Mouse (Mus musculus) midbrain, embryonic 12.5 days (tissue): Measurements from ENCODE around the gene Celf1. TPM values are rescaled to one million over a fixed set of nuclear protein-coding genes. Genes with fewer than 3 reads are reported as not detected.
"Not testable (repeated sequence)": the region's sequence is repeated elsewhere in the genome, so short reads cannot be mapped to it uniquely, and the experiment has no call there.

Source experiments
- ATAC-seq: fragments of 200-750 bp; cut with Nextera tagmentation; 2 replicates; pipeline ENCODE4 v1.8.0; 2017; ENCODE audit warnings: low read depth, moderate TSS enrichment, moderate library complexity; ENCODE audit not compliant: low FRiP score
- H3K27ac ChIP-seq: fragments of 300-500 bp; sonication (generic); replicated peaks from 2 replicates; pipeline ENCODE4 v1.5.1; 2016; ENCODE audit warnings: mild to moderate bottlenecking
- H3K27me3 ChIP-seq: fragments of 300-500 bp; sonication (generic); 2 replicates; pipeline ENCODE4 v1.6.1; 2016; ENCODE audit warnings: mild to moderate bottlenecking
- H3K36me3 ChIP-seq: fragments of 300-500 bp; sonication (generic); 2 replicates; pipeline ENCODE4 v1.6.1; 2016
- H3K4me1 ChIP-seq: fragments of 300-500 bp; sonication (generic); 2 replicates; pipeline ENCODE4 v1.6.1; 2016
- H3K4me2 ChIP-seq: fragments of 300-500 bp; sonication (generic); replicated peaks from 2 replicates; pipeline ENCODE4 v1.6.1; 2016; ENCODE audit warnings: mild to moderate bottlenecking, moderate library complexity
- H3K4me3 ChIP-seq: fragments of 300-500 bp; sonication (generic); 2 replicates; pipeline ENCODE4 v1.5.1; 2016; ENCODE audit warnings: mild to moderate bottlenecking
- H3K9ac ChIP-seq: fragments of 300-500 bp; sonication (generic); replicated peaks from 2 replicates; pipeline ENCODE4 v1.6.1; 2016; ENCODE audit warnings: mild to moderate bottlenecking, moderate library complexity
- H3K9me3 ChIP-seq: fragments of 300-500 bp; sonication (generic); 2 replicates; pipeline ENCODE4 v1.6.1; 2016; ENCODE audit warnings: mild to moderate bottlenecking
- WGBS: fragments of 180-500 bp; shearing (Covaris S2); methylation state at CpG from one replicate; pipeline ENCODE4 v1.1.7; 2016; 5-methylcytosine and 5-hydroxymethylcytosine counted together
- polyA plus RNA-seq: library from polyadenylated mRNA; unstranded; fragments of >200 nt; fragmentation: Nextera tagmentation; extraction: Ambion mirVana; gene quantifications from 2 replicates; pipeline ENCODE4 v1.2.1, GENCODE M21; 2016

The Celf1 gene
- polyA plus RNA-seq, 1 experiment from 2014 or later = 167 TPM

DNA sequence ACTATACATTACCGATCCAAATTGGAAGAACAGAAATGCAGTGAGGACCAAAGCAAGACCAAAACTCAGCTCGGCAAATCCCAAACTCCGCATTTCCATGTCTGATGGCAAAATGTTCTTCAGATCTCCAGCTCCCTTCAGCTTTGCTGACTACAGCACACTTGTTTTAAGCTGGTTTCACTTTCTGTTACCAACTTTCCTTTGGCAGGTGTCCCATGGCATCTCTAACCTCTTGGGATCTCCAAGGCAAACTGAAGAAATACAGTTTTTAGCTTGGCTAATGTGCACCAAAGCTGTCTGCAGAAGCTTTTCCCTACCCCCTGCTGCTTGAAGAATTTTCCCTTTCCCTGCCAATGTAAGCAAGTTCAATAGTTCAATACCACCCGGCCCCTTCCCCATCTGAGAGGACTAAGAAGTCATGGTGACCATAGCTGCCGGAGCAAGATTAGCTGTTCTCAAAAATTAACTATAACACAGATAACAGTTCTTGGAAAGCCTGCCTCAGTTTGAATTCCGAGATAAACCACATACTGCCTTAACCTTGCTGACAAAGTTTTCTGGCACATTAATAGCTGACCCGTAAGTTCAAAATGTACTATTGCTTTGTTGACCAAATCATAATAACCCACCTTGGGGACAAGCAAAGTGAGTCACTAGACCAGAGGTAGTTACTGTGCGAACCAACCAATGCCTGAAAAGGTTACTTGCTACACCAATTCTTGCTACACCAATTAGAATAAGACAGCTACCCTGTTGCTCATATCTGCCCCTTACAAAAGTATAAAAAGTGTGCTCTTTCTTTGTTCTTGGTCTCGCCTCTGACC is 87.4 kb downstream of the Celf1 start:
- WGBS = 87% methylated on average over 9 of the region's 9 CpGs
- ATAC-seq = no peak
- H3K27ac ChIP-seq = no peak overlapping the region
- H3K27me3 ChIP-seq = no peaks in the 10 kb centered on the region
- no peak overlapping the region for H3K4me3 ChIP-seq
- H3K9ac ChIP-seq = no peak overlapping the region
- H3K9me3 ChIP-seq = no peaks in the 10 kb centered on the region
- no peaks in the 10 kb centered on the region for H3K4me1 ChIP-seq
- H3K36me3 ChIP-seq = no peaks in the 10 kb centered on the region
- no peak overlapping the region for H3K4me2 ChIP-seq

DNA sequence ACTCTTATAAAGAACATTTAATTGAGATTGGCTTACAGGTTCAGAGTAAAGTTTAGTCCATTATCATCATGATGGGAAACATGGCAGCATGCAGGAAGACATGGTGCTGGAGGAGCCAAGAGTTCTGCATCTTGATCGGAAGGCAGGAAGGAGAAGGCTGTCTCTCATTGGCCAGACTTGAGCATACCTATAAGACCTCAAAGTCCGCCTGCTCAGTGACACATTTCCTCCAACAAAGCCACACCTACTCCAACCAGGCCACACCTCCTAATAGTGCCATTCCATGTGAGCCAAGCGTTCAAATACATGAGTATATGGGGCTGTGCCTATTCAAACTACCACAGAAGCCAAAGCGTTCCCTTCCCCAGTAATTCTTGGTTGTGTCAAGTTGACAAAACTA is 91.0 kb downstream of the Celf1 start:
- no peak overlapping the region for H3K4me2 ChIP-seq
- ATAC-seq = no peak
- H3K4me3 ChIP-seq = no peak overlapping the region
- H3K36me3 ChIP-seq = no peaks in the 10 kb centered on the region
- no peak overlapping the region for H3K27ac ChIP-seq
- H3K9ac ChIP-seq = no peak overlapping the region
- no peaks in the 10 kb centered on the region for H3K9me3 ChIP-seq
- WGBS = 87% methylated on average over 4 of the region's 4 CpGs
- H3K27me3 ChIP-seq = no peaks in the 10 kb centered on the region
- H3K4me1 ChIP-seq = no peaks in the 10 kb centered on the region

DNA sequence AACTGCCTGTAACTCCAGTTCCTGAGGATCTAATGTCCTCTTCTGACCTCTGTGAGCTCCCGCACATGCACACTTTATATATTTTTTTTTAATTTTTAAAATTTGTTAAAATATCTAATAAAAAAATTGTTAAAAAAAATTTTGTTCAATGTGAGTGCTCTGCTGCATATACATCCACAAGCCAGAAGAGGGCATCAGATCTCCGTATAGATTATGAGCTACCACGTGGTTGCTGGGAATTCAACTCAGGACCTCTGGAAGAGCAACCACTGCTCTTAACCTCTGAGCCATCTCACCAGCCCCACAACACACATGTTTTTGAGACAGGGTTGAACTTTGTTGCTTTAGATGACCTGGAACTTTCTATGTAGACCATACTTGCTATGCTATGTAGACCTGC is 92.8 kb downstream of the Celf1 start:
- Histone ChIP-seq H3K9me3 (no peaks in the 10 kb centered on the region), H3K27me3 (no peaks in the 10 kb centered on the region), H3K4me1 (no peaks in the 10 kb centered on the region), H3K4me3 (no peak overlapping the region), H3K9ac (no peak overlapping the region), H3K27ac (no peak overlapping the region), H3K4me2 (no peak overlapping the region), H3K36me3 (no peaks in the 10 kb centered on the region)
- WGBS = 14% methylated on average over 3 of the region's 3 CpGs
- no peak for ATAC-seq

DNA sequence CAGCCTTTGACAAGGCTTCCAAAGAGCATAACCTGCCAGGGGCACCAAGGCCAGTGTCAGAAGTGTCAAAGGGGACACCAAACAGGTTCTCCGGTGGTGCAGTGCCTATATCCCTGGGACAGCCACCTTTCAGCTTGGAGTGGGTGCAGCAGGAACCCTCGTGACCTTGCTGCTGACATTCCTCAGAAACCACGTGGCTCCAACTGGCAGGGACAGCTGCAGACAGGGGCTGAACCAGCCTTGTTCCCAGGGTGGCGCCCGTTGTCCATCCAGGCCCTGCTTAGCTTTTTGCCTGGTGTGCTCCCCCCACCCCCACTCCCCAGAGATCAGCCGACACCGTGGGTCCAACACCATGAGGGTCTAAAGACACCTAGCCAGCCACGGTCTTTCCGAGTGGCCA is 95.2 kb downstream of the Celf1 start, which contains the start of gene Rapsn:
Gene Rapsn, plus strand, starts transcription at position 236 of the 400 bp plus-strand sequence.
- Histone ChIP-seq H3K27me3 (no peaks in the 10 kb centered on the region), H3K9me3 (no peaks in the 10 kb centered on the region), H3K4me2 (no peak within 1 kb of the TSS), H3K36me3 (no peaks in the 10 kb centered on the region), H3K4me1 (no peaks in the 10 kb centered on the region), H3K9ac (no peak within 1 kb of the TSS), H3K27ac (no peak within 1 kb of the TSS), H3K4me3 (no peak within 1 kb of the TSS)
- 72% methylated on average over 9 of the region's 9 CpGs for WGBS
- no peak for ATAC-seq

DNA sequence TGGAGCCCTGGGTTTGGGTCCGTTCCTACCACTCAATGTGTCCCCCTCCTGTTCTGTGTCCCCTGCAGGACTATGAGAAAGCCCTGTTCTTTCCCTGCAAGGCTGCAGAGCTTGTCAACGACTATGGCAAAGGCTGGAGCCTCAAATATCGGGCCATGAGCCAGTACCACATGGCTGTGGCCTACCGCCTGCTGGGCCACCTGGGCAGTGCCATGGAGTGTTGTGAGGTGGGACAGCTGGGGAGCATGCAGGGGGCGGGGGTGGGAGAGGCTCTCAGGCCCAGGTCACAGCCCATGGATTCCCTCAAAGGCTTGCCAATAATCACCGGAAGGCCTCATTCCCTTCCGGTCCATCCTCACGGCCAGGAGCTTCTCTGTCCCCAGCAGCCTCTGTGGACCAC is 101.6 kb downstream of the Celf1 start:
- Histone ChIP-seq H3K36me3 (no peaks in the 10 kb centered on the region), H3K4me3 (no peak overlapping the region), H3K27ac (no peak overlapping the region), H3K9ac (no peak overlapping the region), H3K9me3 (no peaks in the 10 kb centered on the region), H3K4me2 (no peak overlapping the region), H3K4me1 (no peaks in the 10 kb centered on the region; the same call in 1 of the 2 replicates), H3K27me3 (no peaks in the 10 kb centered on the region)
- WGBS = 74% methylated on average over 8 of the region's 8 CpGs
- ATAC-seq = no peak

DNA sequence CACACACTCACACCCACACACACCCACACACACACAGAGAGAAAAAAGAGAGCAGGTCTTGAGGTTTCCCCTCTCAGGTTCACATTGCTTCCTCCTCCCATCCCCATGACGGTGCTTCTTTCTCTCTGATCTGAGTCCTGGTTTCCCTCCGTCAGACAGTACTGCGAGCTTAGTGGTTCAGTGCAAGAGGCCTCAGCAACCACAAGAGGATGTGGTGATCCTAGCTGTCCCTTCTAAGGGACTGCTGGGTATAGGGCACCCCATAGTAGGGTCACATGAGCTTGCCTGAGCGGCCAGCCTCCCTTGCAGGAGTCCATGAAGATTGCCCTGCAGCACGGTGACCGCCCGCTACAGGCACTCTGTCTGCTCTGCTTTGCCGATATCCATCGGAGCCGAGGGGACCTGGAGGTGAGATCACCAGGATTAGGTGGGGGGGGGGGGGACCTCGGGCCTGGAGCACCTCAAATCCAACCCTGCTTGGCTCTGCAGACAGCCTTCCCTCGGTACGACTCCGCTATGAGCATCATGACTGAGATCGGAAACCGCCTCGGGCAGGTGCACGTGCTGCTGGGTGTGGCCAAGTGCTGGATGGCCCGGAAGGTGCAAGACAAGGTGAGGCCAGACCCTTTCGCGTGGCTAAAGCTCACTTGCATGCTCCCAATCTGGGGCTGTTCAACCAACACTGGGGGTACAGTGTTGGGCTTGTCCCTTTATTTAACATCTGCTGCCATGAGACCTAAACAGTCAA is 102.6 kb downstream of the Celf1 start:
- no peaks in the 10 kb centered on the region for H3K36me3 ChIP-seq
- H3K4me3 ChIP-seq = no peak overlapping the region
- ATAC-seq = no peak
- no peaks in the 10 kb centered on the region for H3K27me3 ChIP-seq
- no peak overlapping the region for H3K27ac ChIP-seq
- H3K9ac ChIP-seq = no peak overlapping the region
- H3K9me3 ChIP-seq = no peaks in the 10 kb centered on the region
- H3K4me1 ChIP-seq = no peaks in the 10 kb centered on the region; the same call in 1 of the 2 replicates
- H3K4me2 ChIP-seq = no peak overlapping the region
- 71% methylated on average over 21 of the region's 21 CpGs for WGBS

DNA sequence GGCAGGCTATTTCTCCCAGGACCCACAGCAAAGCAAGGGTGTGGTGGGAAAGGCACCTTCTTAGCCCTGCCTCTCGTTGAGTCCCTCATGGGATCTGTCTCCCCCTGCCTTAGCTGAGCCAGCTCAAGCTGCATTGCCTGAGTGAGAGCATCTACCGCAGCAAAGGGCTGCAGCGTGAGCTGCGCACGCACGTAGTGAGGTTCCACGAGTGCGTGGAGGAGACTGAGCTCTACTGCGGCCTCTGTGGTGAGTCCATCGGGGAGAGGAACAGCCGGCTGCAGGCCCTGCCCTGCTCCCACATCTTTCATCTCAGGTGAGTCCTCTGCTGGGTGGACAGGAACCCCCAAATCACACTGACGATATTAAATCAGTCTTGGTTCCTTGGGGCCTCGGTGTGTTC is 104.5 kb downstream of the Celf1 start:
- no peaks in the 10 kb centered on the region for H3K9me3 ChIP-seq
- no peak overlapping the region for H3K4me2 ChIP-seq
- no peaks in the 10 kb centered on the region; the same call in 1 of the 2 replicates for H3K4me1 ChIP-seq
- no peaks in the 10 kb centered on the region for H3K36me3 ChIP-seq
- H3K4me3 ChIP-seq = no peak overlapping the region
- no peak overlapping the region for H3K27ac ChIP-seq
- no peaks in the 10 kb centered on the region for H3K27me3 ChIP-seq
- H3K9ac ChIP-seq = no peak overlapping the region
- no peak for ATAC-seq
- WGBS = 86% methylated on average over 13 of the region's 13 CpGs

DNA sequence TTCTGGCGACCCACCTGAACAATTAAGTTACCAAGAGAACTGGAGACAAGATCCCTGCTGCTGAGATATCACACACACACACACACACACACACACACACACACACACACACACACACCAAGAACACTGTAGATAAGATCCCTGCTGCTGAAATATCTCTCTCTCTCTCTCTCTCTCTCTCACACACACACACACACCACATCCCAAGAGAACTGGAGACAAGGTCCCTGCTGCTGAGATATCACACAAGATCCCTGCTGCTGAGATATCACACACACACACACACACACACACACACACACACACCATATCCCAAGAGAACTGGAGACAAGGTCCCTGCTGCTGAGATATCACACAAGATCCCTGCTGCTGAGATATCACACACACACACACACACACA is 105.6 kb downstream of the Celf1 start:
- not testable (repeated sequence) for H3K27ac ChIP-seq, H3K9ac ChIP-seq, H3K4me2 ChIP-seq, H3K9me3 ChIP-seq, H3K4me3 ChIP-seq, H3K27me3 ChIP-seq, ATAC-seq, H3K4me1 ChIP-seq, H3K36me3 ChIP-seq
- WGBS = 84% methylated on average over 1 of the region's 1 CpGs

DNA sequence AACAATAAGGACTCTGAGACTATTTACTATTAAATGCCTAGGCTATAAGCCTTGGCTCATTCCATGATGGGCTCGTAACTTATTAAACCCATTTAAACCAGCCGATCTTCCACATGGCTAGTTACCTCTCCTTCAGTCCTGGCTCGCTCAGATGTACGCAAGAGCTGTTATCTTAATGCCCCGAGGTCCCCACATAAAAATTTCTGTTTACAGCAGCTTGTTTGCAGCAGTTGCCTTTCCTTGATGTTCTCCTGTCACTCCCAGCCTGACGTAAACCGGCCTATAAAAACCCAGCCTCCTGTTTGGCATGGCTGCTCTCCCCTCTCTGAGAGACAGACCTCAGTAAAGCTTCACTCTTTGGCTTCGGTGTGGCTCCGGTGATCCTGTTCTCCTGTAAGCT is 107.2 kb downstream of the Celf1 start:
- peaks cover 4% of the 10 kb centered on the region for H3K36me3 ChIP-seq
- ATAC-seq = no peak
- no peak overlapping the region for H3K9ac ChIP-seq
- H3K4me3 ChIP-seq = no peak overlapping the region
- H3K4me1 ChIP-seq = no peaks in the 10 kb centered on the region
- WGBS = 82% methylated on average over 9 of the region's 9 CpGs
- H3K27me3 ChIP-seq = no peaks in the 10 kb centered on the region
- no peak overlapping the region for H3K4me2 ChIP-seq
- H3K27ac ChIP-seq = no peak overlapping the region
- H3K9me3 ChIP-seq = no peaks in the 10 kb centered on the region

DNA sequence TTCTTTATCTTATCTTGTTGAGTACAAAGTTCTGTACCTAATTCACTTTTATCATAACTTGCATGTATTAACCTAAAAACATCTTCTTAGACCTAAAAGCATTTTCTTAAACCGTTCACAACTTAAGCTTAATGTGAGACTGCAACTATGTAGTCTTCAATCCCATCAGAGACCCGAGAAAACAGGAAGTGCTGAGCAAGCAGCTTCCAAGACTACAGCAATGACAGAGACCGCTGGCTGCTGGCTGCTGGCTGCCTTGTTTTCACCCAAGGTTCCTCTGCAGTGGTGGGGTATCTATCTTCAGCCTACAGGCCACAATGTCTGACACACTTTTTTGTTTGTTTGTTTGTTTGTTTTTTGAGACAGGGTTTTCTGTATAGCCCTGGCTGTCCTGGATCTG is 111.7 kb downstream of the Celf1 start:
- Histone ChIP-seq H3K9me3 (no peaks in the 10 kb centered on the region), H3K4me1 (peaks cover 16% of the 10 kb centered on the region), H3K4me2 (no peak overlapping the region), H3K9ac (no peak overlapping the region), H3K27ac (no peak overlapping the region), H3K4me3 (no peak overlapping the region), H3K27me3 (no peaks in the 10 kb centered on the region), H3K36me3 (peaks cover 21% of the 10 kb centered on the region)
- 86% methylated on average over 3 of the region's 3 CpGs for WGBS
- ATAC-seq = no peak

DNA sequence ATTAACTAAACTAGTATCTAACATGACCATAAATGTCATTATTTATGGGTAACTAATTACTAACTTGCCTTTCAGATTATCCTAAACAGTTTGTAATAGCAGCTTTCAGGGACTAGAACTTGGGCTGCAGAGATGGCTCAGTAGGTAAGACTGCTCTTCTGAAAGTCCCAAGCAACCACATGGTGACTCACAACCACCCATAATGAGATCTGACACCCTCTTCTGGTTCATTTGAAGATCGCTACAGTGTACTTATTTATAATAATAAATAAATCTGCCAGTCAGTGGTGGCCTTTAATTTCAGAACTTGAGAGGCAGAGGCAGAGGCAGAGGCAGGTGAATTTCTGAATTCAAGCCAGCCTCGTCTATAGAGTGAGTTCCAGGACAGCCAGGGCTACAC is 112.6 kb downstream of the Celf1 start:
- H3K4me3 ChIP-seq = no peak overlapping the region
- peaks cover 16% of the 10 kb centered on the region for H3K4me1 ChIP-seq
- H3K27ac ChIP-seq = no peak overlapping the region
- H3K36me3 ChIP-seq = peaks cover 30% of the 10 kb centered on the region
- H3K4me2 ChIP-seq = peak overlapping the region; percentile 97
- no peaks in the 10 kb centered on the region for H3K9me3 ChIP-seq
- H3K27me3 ChIP-seq = no peaks in the 10 kb centered on the region
- 63% methylated on average over 2 of the region's 2 CpGs for WGBS
- no peak for ATAC-seq
- no peak overlapping the region; the same call in 1 of the 2 replicates for H3K9ac ChIP-seq

DNA sequence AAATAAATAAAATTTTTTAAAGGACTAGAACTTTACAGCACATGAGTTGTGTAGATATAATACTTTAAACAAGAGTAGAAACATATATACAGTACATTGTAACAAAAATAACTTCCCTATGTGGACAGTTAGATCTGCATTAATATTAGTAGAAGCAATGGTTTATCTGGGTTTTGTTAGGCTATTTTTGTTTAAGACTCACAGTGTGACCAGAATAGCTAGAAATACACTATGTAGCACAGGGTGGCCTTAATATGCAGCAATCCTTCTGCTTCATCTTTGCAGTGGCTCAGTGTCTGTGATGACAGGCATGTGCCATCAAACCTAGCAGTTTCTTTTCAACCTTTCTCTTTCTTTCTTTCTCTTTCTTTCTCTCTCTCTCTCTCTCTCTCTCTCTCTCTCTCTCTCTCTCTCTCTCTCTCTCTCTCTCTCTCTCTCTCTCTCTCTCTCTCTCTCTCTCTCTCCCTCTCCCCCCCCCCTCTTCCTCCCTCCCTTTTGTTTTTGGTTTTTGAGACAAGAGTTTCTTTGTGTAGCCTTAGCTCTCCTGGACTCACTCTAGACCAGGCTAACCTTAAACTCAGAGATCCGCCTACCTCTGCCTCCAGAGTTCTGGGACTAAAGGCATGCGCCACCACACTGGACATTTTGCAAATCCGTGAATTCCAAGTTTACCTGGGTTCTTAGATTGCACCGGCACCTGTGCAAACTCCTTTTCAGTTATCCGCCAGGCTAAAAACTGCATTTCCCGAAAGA is 113.2 kb downstream of the Celf1 start:
- ATAC-seq = peak; percentile 74
- 0% methylated on average over 6 of the region's 6 CpGs for WGBS
- H3K4me2 ChIP-seq = peak overlapping the region; percentile 97
- H3K4me3 ChIP-seq = peak overlapping the region; percentile 85
- H3K4me1 ChIP-seq = peaks cover 16% of the 10 kb centered on the region
- no peaks in the 10 kb centered on the region for H3K27me3 ChIP-seq
- H3K36me3 ChIP-seq = peaks cover 35% of the 10 kb centered on the region
- H3K9ac ChIP-seq = peak overlapping the region; percentile 47; the same call in 1 of the 2 replicates
- peak overlapping the region; percentile 78; the same call in 1 of the 2 replicates for H3K27ac ChIP-seq
- H3K9me3 ChIP-seq = no peaks in the 10 kb centered on the region
